Mouse (Mus musculus) spleen, postnatal 4 days (tissue): Measurements from ENCODE around the gene Nlrp4c.
A peak's percentile ranks its signal among the peaks of the same experiment; 100 is the strongest.
"Not testable (repeated sequence)": the region's sequence is repeated elsewhere in the genome, so short reads cannot be mapped to it uniquely, and the experiment has no call there.

Source experiments
- DNase-seq, 2 experiments: peaks; one replicate each; pipeline ENCODE4 v3.0.0; 2022; ENCODE audit warnings: low spot score in 2 of 2

Gene Nlrp4c

DNA sequence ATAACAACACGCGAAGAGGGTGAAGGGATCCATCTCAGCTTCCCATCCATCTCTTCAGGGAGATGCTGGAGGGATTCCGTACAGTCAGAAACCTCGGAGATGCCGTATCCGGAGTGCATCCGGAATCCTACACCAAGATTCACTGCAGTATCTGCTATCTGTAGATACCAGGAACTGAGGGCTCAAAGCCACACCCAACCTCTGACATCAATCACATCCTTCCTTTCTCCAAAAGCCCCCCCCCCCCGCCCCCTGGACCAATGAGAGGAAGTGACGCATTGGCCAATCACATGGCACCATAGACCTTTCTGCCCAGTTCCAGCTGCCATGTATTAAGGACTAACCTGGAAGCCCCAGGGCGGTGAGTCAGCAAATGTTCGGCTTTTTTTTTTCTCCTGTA is at the start of gene Nlrp4c:
Gene Nlrp4c (plus strand): TSS at position 301 of the 400 bp plus-strand sequence.
- DNase-seq, result no peak

DNA sequence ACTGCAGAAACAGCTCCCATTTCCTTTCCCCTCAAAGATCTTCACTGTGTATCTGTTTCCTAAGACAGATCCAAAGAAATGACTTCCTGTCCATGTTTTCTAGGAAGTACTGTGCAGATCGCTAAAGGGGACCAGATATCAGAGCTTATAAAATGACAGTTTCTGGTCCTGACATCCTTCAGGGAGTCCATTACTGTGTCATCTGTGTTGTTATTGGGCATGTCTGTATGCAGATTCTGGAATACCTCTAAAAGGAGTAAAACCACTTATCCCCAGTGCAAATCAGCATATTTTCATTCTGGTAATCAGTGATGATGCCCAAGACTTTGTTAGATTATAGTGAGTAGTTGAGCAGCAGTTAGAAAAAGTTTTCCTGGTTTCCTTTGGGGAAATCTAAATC is 34.1 kb upstream of the Nlrp4c start, which contains the start of gene Vmn1r65:
Gene Vmn1r65 (minus strand): TSS at position 101 of the 400 bp plus-strand sequence.
- DNase-seq, result no peak

DNA sequence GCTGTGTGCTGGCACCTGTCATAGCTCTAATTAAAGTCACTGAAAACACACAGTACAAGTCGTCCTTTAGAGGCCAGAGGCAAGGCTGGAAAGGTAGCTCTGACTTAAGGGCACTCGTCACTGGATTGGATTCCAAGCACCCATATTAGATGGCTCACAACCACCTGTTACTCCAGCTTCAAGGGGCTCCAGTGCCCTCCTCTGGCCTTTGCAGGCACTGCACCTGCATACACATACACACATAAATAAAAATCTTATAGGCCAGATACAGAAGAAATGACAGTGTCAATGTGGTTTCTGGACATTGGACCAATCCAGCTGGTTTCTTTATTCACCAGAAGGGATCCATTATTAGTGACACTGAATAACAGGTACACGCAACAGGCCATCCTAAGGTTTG is 74.5 kb downstream of the Nlrp4c start:
- DNase-seq, result no peak

DNA sequence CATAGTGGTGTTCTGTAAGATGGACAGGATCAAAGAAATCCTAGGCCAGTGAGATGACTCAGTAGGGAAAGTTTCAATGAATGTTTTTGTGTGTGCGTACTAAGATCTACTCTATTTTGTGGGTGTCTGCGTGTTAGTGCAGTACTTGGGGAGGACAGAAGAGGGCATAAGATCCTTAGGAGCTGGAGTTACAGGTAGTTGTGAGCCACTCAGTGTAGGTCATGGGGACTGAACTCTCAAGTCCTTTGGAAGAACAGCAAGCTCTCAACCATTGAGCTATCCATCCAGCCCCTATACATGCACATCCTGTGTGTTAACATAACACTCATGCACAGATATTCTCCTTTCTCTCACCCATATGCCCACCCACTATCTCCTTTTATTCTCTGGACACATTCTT is 75.1 kb downstream of the Nlrp4c start:
- DNase-seq, result not testable (repeated sequence)

DNA sequence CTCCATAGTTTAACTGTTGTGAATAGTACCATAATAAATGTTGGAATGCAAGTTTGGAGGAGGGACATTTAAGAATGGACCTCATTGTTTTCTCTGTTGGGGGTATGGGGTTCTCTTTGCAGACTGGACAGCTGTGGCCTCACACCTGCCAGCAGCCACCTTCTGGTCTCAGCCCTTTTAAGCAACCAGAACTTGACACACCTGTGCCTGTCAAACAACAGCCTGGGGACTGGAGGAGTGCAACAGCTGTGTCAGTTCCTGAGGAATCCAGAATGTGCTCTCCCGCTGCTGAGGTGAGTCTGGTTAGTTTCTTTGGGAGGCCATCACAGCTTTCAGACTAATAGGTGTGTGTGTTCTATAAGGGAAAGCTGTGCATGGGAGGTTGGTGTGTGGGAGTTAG is 76.2 kb downstream of the Nlrp4c start:
- DNase-seq, result not testable (repeated sequence)

DNA sequence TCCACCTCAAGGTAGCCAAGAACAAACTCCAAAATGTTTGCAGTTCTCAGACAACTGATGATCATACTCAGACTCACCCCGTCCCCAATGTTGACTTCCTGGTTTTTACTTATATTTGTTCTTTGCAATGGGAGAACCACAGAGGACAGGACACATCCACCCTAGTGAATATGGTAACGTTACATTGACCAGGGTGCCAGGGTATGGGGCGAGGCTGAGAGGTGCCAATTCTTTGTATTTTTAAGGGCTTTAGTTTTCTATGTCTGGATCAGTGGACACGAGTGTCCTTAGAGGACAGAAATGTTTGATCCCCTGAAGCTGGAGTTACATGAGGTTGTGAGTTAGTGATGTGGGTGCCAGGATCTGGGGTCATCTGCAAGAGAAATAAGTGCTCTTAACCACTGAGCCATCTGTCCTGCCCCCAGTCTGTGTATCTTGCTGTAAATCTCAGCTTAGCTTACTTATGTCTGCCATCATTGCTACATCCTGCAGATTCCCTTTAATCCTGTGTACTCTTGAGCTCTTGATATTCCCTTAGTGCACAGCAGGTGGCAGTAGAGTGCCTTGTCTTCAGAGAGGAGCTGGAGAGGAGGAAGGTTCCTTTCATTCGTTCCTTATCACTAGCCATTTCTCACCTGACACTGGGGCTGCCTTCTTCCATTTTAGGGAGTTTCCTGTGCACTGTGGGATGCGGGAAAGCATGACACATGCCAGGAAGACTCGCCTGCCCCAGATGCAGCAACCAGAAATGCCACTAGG is 81.9 kb downstream of the Nlrp4c start:
- peak; percentile 63 to 82 for DNase-seq

DNA sequence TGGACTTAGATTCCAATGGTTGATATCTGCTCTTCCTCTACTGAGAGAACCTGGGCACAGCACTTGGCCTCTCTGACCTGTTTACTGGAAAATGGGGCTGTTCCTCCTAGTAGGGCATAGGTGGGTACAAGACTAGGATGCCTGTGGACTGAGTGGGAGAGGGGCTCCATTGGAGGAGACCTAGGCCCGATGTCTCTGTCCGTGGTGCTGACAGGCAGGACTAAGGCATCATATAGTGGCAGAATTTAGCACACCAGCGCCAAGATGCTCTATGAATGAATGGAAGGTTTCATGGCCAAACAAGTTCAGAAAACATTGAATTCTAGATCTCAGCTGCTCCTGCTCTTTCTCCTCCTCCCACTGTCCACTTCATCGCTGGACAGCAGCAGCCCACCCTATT is 85.4 kb downstream of the Nlrp4c start:
- no peak for DNase-seq

DNA sequence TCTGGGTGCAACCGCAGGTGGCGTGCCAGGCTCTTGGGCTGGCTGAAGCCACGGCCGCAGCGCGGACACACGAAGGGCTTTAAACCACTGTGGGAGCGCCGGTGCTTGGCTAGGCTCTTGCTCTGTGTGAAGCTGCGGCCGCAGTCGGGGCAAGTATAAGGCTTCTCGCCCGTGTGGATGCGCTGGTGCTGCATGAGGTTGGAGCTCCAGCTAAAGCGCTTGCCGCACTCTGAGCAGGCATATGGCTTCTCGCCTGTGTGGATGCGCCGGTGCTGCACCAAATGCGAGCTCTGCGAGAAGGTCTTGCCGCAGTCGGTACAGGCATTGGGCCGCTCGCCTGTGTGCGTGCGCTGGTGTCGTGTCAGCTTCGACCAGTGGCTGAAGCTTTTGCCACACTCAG is 87.7 kb downstream of the Nlrp4c start:
- DNase-seq, result no peak

DNA sequence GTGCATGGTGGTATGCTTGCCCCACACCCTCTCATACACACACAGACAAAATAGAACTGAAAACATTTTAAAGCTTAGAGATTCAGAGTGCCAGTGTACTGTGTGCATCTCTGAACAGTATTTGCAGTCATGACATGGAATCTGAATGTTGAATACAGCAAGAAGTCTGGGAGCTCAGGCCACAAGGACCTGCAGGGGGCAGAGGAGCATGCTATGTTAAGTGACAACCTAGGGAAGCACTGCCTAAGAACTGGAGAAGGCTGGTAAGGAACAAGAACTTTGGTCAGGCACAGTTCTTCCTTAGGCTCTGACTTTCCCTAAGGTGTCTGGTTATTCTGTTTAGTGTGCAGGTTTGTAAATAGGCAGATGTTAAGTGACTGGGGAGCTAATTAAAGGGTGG is 91.5 kb downstream of the Nlrp4c start:
- no peak for DNase-seq

DNA sequence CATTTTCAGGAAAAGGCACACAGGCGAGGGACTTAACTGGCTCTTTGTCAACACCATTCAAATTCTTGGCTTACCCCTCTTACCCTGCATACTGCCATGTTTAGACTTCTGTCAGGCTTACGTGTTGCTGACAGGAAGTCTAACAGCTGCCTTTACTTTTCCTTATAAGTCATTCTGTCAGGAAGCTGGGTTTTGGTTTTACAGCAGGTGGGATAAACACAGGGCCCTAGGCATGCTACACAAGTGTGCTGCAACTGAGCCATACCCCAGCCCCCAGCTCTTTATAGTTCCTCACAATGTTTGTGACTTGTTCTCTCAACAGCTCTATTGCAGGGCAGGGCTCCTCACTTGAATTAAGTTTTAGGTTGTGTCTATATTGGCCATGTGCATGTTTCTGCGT is 94.3 kb downstream of the Nlrp4c start:
- no peak for DNase-seq

DNA sequence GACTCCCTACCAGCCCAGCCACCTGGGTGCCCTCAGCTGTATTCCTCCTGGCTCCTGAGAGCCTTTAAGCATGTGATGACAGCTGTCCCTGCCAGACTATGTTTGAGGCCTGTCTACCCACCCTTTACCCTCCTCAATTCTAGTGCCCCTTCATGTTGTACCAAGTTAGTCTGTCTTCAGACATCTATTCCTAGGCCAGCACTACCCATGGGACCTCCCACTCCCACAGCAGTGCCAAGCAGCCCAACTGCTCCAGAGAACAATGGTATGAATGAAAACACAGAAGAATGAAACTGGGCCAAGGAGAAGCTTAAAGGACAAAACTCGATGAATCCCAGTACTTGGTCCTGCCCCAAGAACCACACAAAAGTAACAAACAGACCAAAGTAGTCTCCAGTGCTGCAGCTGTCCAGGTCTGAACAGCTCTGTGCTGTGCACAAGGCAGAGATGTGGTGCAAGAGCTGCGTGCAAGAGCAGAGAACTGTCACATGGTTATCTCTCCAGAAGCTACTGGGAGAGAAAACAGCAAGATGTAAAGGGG is 99.1 kb downstream of the Nlrp4c start:
- no peak for DNase-seq

DNA sequence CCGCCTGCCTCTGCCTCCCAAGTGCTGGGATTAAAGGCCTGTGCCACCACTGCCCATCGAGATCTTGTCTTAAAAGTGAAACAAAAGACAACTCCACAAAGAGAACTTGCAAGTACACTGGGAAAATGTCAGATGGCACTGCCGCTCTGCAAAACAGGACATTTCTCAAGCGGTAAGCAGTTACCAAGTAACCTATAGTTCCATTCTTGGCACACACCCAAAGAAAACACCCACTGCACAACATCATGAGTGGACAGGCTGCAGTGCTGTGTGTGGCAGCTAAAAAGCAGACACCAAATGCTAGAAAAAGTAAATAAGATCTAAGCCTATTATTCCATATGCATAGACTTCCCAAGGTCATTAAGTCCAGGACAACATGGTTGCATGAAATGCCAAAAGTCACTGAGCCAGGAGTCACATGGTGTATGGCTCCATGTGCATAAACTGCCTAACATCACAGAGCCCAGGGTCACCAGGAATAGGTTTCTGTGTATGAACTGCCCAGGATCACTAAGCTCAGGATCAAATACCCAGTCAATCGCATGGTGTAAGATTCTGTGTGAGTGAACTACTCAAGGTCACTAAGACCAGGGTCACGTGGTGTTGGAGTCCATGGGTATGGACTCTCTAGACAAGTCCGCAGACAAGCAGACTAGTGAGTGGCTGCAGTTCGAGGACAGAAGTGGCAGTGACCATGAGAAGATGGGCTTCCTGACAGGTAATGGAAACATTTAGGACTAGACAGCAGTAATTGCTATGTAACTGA is 100.6 kb downstream of the Nlrp4c start:
- no peak for DNase-seq

DNA sequence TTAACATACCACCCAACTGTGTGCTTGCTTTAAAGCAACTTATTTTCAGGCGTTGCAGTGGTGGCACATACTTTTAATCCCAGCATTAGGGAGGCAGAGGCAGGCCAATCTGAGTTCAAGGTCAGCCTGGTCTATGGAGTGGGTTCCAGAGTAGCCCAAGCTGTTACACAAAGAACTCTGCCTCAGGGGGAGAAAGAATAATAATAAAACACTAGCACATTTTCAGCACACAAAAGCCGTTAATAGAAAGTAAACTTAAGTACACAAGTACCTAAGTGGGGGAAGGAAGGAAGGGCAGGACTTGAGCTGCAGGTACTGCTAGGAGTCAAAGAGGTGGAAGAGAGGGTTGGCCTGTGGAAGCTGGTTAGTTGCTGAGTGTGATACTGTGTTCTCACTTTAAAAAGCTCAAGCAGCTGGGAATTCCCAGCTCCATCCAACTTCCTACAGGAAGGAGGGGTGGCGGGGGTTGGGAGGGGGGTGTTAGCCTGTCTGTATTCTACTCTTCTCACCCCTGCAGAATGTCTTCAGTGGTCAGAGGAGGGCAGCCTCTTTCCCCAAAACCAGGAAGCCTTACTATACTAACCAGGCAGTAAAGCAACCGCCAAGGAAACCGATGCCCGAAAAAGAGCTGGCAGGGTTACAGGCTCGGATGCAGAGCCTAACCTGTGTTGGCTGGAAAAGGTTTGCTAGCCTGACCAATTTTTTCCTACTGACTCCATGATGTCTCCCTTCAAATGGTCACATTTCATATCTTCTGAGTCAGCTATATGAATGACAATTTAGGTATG is 101.4 kb downstream of the Nlrp4c start:
- no peak for DNase-seq

DNA sequence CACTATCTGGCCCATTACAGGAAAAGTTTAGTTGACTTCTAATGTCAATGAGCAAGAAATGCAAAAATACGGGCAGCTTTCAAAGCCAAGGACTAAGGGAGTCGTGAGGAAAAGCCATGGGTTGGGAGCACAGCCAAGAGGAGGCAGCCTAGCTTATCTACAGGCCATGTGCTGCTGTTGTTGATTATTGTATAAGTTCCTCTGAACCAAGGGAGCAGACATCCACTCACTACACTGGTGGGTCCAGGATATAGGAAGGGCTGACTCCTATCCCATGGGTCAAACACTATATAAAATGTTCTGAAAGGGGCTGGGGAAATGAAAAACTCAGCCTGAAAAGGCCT is 102.0 kb downstream of the Nlrp4c start:
- no peak for DNase-seq

DNA sequence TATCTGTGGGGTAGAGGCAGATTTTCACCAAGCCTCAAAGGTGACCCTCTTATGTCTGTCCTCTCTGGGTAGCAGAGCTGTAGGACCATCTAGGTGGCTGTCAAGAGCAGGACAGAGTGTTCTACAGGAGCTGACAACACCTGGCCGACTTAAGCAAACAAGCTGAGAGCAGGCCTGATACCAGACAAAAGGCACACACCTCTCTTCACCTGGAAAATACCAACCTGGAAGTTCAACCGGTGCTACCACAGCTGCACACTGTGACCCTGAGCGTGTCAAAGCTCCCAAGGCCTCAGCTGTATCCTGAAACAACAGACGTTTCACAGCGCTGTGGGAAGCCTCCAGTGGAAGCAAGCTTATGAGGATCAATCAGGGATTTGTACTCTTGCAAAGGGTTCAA is 102.7 kb downstream of the Nlrp4c start:
- DNase-seq, result no peak

DNA sequence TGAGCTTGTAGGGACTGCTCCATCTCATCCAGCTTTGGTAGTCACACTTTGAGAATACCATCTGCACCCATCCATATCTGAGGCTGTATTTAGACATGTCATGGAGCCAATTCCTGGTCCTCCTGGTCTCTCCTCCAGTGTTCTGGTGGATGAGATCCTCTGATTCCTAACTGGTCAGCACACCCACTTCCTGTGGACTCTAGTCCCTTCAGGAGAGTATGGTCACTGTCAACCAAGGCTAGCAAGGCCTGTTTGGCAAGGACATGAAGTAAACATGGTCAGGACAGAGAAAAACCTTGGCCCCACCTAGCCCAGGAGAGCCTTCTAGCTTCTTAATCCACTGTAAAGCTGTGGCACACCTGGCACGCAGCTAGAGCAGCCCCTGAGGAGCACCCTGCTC is 106.3 kb downstream of the Nlrp4c start:
- no peak for DNase-seq

DNA sequence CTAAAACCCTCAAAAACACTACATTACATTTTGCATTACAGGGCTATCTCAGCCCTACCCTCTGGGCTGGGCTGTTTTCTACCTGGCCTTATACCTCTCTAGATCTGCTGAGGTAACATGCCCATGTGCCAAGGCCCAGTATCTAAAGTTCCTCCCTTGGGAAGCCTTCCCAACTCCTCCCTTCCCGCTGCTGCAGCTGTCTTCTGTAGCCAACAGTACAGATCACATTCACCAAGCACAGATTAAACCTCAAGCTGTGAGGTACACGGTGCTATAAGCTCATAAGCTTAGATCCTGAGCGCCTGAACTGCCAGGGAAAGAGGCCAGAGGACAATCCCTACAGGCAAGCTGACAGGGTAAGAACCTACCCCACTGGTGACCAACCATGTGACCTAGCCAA is 107.1 kb downstream of the Nlrp4c start:
- no peak for DNase-seq

DNA sequence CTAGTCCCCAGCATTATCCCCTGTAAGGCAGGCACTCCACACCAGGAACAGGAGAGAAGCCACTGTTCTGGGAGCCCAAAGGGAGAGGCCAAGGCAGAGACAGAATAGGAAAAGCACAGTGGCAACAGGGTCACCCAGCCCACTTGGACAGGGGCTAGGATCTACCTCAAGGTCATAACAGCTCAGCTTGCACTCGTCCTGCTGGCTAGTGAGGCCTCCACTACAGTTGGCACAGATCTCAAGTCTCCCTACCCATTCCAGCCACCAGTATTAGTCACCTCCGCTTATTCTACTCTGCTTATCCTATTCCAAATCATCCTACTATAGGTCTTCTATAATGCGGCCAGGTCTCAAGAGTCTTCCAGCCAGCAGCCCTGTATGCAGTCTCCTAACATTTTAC is 108.2 kb downstream of the Nlrp4c start:
- DNase-seq, result no peak

DNA sequence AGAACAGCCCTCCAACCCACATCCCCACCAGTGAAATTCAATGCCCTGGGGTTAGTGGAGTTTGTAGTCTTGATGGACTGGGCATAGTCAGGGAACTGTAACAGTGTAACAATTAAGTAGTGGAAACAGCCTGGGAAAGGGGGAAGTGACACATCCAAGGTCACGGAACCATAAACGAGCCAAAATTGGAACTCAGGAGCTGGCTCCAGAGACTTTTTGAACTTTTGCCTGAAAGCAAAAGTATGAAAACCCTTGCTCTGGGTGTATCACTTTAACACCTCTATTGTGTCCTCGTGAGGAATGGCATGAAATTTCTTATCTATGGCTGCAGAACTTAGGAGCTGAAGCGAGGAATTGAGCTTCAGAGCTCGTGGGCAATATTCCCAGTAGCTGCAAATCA is 109.2 kb downstream of the Nlrp4c start:
- no peak for DNase-seq
